Mouse (Mus musculus): ENCODE measurements around the gene 1700030J22Rik.

Gene 1700030J22Rik

GRCm38 (mm10) chr8:116951778-116952177, 27.0 kb downstream of the 1700030J22Rik start:
- no peak for DNase-seq (ENCODE audit: low spot score)

DNA sequence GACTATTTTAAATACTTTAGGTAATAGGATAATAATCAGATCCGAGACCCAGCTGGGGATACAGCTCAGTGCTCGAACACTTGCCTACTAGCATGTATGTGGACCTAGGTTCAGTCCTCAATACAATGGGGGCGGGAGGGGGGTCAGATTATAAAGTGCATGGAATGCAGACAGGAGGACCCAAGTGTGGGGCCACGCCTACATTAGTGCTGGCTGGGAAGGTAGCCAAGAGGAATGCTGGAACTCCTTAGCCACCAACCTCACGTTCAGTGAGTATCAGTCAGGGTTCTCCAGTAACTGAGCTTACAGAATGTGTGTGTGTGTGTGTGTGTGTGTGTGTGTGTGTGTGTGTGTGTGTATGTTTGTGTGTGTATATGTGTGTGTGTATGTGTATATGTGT, 27.4 kb downstream of the 1700030J22Rik start:
- DNase-seq (ENCODE audit: low spot score) = no peak

- DNase-seq (ENCODE audit: low spot score) = no peak
Observed at GRCm38 (mm10) chr8:116947589-116947988, 31.2 kb downstream of the 1700030J22Rik start.

- no peak for DNase-seq (ENCODE audit: low spot score)
Observed at GRCm38 (mm10) chr8:116946851-116947250, 31.9 kb downstream of the 1700030J22Rik start.

DNA sequence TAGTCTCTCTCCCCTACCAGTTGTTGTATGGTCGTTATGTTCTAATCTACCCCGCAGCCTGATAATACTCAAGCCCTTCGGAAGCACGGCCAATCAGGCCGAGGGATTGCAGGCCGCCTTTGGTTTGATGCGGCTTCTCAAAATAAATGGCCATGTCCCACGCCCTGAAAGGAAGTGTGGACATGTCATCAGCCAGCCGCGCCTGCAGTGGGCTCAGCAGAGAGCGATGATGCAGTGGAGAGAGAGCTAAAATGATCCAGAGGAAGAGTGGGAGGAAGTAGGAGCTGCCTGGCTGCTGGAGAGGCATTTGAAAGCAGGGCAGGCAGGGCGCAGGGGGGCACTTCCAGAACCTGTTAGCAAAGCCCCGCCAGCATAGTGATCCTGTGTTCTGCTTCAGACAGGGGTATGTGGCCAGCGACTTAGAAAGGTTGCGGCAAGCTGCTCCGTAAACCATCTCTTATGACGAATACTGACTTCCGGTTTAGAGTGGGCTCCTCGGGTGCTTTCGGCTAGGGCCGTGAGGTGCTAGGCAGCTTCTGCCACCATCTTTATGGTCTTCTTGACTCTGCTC, 32.4 kb downstream of the 1700030J22Rik start:
- no peak for DNase-seq (ENCODE audit: low spot score)

GRCm38 (mm10) chr8:116945169-116945910, 33.4 kb downstream of the 1700030J22Rik start:
- no peak for DNase-seq (ENCODE audit: low spot score)

- DNase-seq (ENCODE audit: low spot score) = no peak
Observed at GRCm38 (mm10) chr8:116944385-116944696, 34.4 kb downstream of the 1700030J22Rik start.

- peak; percentile 22 for DNase-seq (ENCODE audit: low spot score)
Observed at GRCm38 (mm10) chr8:116943555-116944384, 35.0 kb downstream of the 1700030J22Rik start.

DNA sequence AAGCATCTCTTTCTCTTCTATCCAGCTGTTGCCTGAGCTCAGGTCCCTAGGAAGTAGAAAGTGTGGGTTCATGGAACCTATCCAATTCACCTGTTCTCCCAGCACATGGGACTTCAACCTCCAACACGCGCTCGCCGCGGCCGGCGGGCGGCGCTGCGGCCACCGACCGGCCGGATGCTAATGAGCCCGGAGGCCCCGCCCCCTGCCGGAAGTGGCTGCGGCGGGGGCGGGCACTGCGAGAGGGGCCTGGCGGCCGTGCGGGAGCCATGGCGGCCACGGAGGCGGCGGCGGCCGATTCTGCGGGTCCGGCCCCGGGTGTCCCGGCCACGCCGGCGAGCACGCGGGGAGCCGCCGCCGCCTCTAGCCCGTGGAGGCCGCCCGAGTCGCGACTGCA, 35.6 kb downstream of the 1700030J22Rik start, which contains the start of gene Atmin:
Atmin (plus strand) TSS at position 233 of the 394 bp plus-strand sequence.
- DNase-seq (ENCODE audit: low spot score) = peak; percentile 87

GRCm38 (mm10) chr8:116942284-116943058, 36.3 kb downstream of the 1700030J22Rik start:
- no peak for DNase-seq (ENCODE audit: low spot score)

DNA sequence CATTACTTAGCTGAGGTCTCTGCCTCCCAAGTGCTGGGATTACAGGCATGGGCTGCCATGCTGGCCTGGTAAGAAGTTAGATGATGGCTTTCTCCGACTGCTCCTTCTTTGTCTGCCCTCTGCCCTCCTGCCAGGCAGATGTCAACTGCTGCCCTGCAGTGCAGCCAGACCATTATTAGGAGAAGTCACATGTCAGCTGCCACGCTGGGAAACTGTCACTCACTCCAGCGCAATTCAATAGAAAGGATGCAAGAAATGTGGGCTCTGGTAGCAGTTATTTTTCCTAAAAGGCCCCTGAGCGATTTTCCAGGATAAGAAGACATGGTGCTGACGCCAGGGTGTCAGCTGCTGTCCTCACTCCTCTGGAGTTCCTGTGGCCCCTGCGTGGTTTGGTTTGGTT, 43.3 kb downstream of the 1700030J22Rik start:
- no peak for DNase-seq (ENCODE audit: low spot score)

- DNase-seq (ENCODE audit: low spot score) = no peak
Observed at GRCm38 (mm10) chr8:116934976-116935375, 43.8 kb downstream of the 1700030J22Rik start.

DNA sequence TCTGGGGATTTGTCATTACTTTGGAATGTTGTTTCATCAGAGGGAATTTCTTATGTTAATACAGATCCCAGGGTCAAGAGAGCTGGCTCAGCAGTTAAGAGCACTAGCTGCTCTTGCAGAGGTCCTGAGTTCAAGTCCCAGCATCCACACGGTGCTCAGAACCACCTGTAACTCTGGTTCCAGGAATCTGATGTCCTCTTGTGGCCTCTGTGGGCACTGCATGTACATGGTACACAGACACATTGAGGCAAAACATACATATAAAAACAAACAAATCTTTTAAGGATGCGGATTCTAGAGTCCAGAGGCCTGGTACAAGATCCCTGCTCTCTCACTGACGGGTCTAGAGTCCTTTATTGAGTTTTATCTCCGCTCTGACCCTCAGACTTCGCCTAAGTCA, 50.2 kb downstream of the 1700030J22Rik start:
- DNase-seq (ENCODE audit: low spot score) = no peak

DNA sequence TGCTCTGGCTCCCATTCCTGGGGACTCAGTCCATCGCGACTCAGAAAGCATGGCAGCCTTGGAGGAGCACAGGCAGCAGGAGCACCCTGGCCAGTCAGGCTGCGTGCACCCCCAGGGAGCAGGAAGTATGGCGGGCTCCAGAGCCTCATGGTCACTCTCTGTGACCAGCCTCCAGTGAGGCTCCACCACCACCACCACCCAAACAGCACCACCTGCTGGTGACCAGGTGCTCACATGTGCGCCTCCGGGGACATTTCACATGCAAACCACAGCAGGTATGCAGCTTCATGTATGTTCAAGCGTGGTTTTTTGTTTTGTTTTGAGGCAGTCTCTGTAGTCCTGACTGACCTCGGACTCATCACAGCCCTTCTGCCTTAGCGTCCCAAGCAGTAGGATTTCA, 50.9 kb downstream of the 1700030J22Rik start:
- DNase-seq (ENCODE audit: low spot score) = no peak

DNA sequence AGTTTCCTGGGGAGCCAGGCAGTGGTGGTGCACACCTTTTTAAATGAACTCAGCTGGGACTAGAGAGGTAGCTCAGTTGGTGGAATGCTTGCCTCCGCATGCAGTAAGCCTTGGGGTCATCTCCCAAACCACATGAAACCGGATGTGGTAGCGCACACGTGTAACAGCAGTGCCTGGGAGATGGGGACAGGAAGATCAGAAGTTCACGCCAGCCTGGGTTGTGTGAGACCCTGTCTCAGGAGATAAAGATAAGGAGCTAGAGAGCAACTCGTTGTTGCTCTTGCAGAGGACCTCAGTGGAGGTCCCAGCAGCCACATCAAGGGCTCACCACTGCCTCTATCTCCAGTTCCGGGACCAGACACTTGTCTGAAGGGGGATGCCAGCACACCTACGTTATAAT, 55.2 kb downstream of the 1700030J22Rik start:
- no peak for DNase-seq (ENCODE audit: low spot score)

GRCm38 (mm10) chr8:116922060-116922757, 56.5 kb downstream of the 1700030J22Rik start:
- DNase-seq (ENCODE audit: low spot score) = no peak

GRCm38 (mm10) chr8:116921337-116922059, 57.3 kb downstream of the 1700030J22Rik start, which contains the start of the genes Cmc2 and Cenpn:
TSS of gene Cmc2 (minus strand) at chr8:116921455.
TSS of gene Cenpn (plus strand) at chr8:116921730.
- peak; percentile 91 for DNase-seq (ENCODE audit: low spot score)

GRCm38 (mm10) chr8:116921005-116921336, 57.8 kb downstream of the 1700030J22Rik start:
- no peak for DNase-seq (ENCODE audit: low spot score)

Measured in urinary bladder, postnatal 25 days (tissue).